Mouse (Mus musculus): ENCODE results near the gene Raly. TPM values are rescaled to one million over a fixed set of nuclear protein-coding genes. Genes with fewer than 3 reads are reported as not detected.
A peak's percentile ranks its signal among the peaks of the same experiment; 100 is the strongest.

The Raly gene
- polyA plus RNA-seq, 1 experiment from 2014 or later, result 37.1 TPM

DNA sequence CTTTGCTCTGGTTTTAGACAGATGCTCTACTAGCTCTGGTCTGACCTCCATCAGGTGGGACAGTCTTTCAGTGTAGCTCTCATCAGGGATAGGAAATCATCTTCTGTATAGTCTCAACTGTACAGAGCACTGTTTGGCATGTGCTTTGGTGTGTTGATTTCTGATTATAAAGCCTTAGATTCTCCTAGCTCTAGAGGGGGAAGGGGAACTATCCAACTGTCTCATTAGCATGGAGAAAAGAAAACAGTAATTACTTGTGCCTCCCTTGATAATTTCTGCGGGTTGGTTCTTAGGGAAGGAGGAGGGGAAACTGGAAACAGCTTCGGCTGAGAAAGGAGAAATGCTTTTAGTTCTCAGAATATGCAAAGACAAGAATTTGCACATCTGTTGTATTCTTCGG is 26.2 kb downstream of the Raly start:
- Histone ChIP-seq H3K27me3 (replicated peaks) (no peaks in the 10 kb centered on the region), H3K9ac (no peak overlapping the region), H3K4me3 (no peak overlapping the region), H3K9me3 (replicated peaks) (no peaks in the 10 kb centered on the region), H3K4me2 (no peak overlapping the region), H3K36me3 (peaks cover 14% of the 10 kb centered on the region), H3K27ac (no peak overlapping the region), H3K4me1 (peaks cover 66% of the 10 kb centered on the region)
- ATAC-seq, result no peak
- 63% methylated on average over 3 of the region's 3 CpGs for WGBS (ENCODE audit: insufficient replicate concordance)

DNA sequence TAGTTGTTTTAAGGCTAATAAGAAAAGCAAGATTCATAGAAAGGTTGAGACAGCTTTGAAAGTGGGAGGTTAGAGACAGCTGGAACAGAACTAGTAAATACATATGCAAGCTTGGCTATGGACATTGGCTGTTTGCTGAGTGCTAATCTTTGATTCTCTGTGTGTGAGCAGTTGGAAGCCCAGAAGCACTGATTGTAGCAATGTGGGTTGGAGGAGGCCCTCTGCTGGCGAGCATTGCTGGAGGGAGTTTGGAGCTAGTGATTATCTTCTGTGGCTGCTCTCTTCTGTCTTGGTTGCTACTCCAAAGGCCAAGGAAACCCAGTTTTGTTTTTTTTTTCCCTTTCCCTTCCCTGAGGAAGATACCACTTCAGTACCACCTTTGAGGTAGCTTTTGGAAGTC is 26.9 kb downstream of the Raly start:
- no peak for ATAC-seq
- Histone ChIP-seq H3K36me3 (peaks cover 21% of the 10 kb centered on the region), H3K4me2 (no peak overlapping the region), H3K9ac (no peak overlapping the region), H3K4me1 (peaks cover 64% of the 10 kb centered on the region), H3K9me3 (replicated peaks) (no peaks in the 10 kb centered on the region), H3K27me3 (replicated peaks) (no peaks in the 10 kb centered on the region), H3K27ac (no peak overlapping the region), H3K4me3 (no peak overlapping the region)
- 16% methylated on average over 1 of the region's 1 CpGs for WGBS (ENCODE audit: insufficient replicate concordance)

DNA sequence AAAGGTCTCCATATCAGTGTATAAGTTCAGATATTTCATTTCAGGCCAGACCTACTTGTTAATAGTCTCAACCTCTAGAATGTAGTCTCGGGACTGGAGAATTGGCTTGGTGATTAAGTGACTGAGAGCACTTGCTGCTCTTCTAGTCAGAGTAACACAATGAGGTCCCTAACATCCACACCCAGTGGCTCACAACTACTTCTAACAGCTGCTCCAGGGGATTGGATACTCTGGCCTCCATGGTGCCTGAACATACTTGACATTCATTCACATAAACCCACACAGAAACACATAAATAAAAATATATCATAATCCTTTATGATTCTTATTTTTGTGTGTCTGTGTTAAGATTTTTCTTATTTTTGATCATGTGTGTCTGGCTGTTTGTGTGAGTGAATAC is 27.7 kb downstream of the Raly start:
- Histone ChIP-seq H3K9me3 (replicated peaks) (no peaks in the 10 kb centered on the region), H3K4me3 (no peak overlapping the region), H3K9ac (no peak overlapping the region), H3K4me2 (no peak overlapping the region), H3K27me3 (replicated peaks) (no peaks in the 10 kb centered on the region), H3K27ac (no peak overlapping the region), H3K36me3 (peaks cover 25% of the 10 kb centered on the region), H3K4me1 (peaks cover 60% of the 10 kb centered on the region)
- ATAC-seq, result no peak
- WGBS (ENCODE audit: insufficient replicate concordance), result 61% methylated on average over 1 of the region's 1 CpGs

DNA sequence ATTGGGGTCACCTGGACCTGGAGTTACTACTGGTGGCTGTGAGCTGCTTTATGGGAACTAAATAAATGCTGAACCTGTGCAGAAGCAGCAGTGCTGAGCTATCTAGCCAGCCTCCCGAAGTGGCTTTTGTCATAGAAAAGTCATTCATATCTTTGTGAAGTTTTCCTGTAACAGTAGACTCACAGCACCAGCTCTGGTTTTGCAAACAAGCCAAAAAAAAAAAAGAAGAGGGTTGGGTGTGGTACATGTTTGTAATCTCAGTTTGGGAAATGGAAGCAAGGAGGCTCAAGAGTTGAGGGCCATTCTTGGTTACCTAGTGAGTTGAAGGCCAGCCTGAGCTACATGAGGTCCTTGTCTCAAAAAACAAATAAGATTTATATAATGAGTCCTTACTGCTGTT is 29.4 kb downstream of the Raly start:
- Histone ChIP-seq H3K4me3 (no peak overlapping the region), H3K9ac (no peak overlapping the region), H3K36me3 (peaks cover 28% of the 10 kb centered on the region), H3K27me3 (replicated peaks) (no peaks in the 10 kb centered on the region), H3K4me2 (no peak overlapping the region), H3K27ac (no peak overlapping the region), H3K4me1 (peaks cover 52% of the 10 kb centered on the region), H3K9me3 (replicated peaks) (no peaks in the 10 kb centered on the region)
- 56% methylated on average over 1 of the region's 1 CpGs for WGBS (ENCODE audit: insufficient replicate concordance)
- ATAC-seq, result no peak

DNA sequence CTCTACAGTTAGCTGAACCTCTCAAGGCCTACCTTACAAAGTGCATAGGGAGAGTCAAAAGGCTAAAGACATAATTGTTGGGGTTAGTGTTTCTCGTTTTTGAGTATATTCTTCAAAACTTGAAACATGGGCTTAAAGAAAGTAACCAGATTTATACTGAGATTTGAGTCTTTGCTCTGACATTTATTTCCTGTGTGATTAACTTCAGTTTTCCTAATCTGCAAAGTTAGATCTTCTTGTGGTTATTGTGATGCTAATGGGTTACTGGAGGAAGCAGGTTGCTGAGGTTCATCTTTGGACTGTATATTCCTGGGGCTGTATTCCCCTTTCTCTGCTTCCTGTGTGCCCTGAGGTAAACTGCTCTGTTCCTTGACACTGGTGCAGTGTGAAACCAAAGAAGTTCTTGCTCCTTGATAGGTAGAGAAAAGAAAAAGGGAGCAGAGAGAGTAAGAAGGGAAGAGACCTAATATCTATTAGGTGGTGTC is 35.2 kb downstream of the Raly start:
- Histone ChIP-seq H3K4me1 (peaks cover 31% of the 10 kb centered on the region), H3K9ac (no peak overlapping the region), H3K4me3 (no peak overlapping the region), H3K27ac (no peak overlapping the region), H3K27me3 (replicated peaks) (no peaks in the 10 kb centered on the region), H3K4me2 (no peak overlapping the region), H3K9me3 (replicated peaks) (no peaks in the 10 kb centered on the region), H3K36me3 (peaks cover 46% of the 10 kb centered on the region)
- no peak for ATAC-seq
- 82% methylated on average over 1 of the region's 1 CpGs for WGBS (ENCODE audit: insufficient replicate concordance)

DNA sequence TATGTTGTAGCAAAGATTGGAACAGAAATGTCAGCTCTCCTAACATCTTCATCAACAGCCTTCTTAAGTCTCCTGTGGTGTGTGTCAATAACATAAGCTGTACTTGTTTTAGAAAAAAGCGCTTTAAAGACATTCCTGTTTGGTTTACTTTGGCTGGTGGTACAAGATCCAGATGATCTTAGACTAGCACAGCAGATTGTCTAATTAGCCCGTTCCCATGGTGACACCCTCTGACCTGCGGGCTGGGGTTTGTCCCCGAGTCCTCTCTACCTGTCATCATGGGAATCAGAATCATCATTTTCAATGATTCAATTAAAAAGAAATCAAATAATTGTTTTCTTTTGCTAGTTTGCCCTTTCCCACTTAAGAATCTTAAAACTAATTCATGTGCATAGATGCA is 36.6 kb downstream of the Raly start:
- Histone ChIP-seq H3K4me1 (peaks cover 41% of the 10 kb centered on the region), H3K4me2 (no peak overlapping the region), H3K9me3 (replicated peaks) (no peaks in the 10 kb centered on the region), H3K36me3 (peaks cover 43% of the 10 kb centered on the region), H3K9ac (no peak overlapping the region), H3K4me3 (no peak overlapping the region), H3K27me3 (replicated peaks) (no peaks in the 10 kb centered on the region), H3K27ac (no peak overlapping the region)
- 84% methylated on average over 4 of the region's 4 CpGs for WGBS (ENCODE audit: insufficient replicate concordance)
- ATAC-seq, result no peak

DNA sequence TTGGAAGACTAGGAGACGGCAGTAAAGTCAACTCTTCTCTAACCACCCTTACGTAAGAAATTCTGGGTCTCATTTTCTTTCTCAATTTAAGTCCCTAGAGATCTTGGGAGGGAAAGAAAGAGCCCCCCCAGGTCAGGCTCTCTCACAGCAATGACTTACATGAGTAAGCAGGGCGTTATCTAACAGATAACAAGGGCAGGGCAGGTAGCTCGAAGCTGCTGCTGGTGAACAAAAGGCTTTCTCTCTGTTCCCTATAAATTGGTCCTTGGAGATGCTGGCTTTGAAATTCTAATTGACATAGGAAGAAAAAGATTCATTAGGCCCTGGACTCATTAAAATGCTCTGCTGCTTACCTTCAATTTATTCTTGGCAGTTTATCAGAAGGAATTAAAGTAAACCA is 41.6 kb downstream of the Raly start:
- no peaks in the 10 kb centered on the region for H3K9me3 ChIP-seq (replicated peaks)
- H3K9ac ChIP-seq, result no peak overlapping the region
- H3K4me1 ChIP-seq, result peaks cover 49% of the 10 kb centered on the region
- H3K4me2 ChIP-seq, result peak overlapping the region; percentile 32
- no peak overlapping the region for H3K4me3 ChIP-seq
- peaks cover 46% of the 10 kb centered on the region for H3K36me3 ChIP-seq
- 43% methylated on average over 4 of the region's 4 CpGs for WGBS (ENCODE audit: insufficient replicate concordance)
- H3K27ac ChIP-seq, result 0 out of 2 replicates have a peak overlapping the region, but pooled peaks have one; percentile 28
- no peaks in the 10 kb centered on the region for H3K27me3 ChIP-seq (replicated peaks)
- ATAC-seq, result peak; percentile 65; the same call in 1 of the 2 replicates

DNA sequence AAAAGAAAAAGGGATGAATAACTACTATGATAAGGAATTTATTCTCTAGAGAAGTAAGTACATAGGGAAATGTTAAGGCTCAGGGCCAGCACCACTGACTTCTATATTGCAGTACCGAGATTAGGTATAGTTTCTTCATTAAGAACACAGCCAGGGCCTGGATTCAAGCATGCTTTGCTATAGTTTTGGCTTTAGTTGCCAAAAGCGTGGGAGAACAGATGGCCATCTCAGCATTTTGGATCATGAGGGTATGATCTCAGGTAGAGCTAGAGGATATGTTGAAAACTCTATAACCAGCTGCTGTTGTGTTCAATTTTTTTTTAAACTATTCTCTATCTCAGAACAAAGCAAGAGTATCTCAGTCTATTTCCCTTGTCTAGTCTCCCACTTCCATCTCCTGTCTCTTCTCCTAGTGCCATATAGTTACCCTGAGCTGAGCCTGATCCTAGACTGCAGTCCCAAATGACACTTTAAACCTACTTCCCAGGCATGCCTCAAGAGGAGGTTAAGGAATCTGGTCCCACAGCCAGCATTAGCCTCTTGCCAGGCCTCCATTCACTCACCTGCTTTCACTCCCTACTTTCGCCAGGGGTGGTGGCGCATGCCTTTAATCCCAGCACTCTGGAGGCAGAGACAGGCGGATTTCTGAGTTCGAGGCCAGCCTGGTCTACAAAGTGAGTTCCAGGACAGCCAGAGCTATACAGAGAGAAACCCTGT is 43.4 kb downstream of the Raly start:
- peaks cover 42% of the 10 kb centered on the region for H3K4me1 ChIP-seq
- WGBS (ENCODE audit: insufficient replicate concordance), result 93% methylated on average over 6 of the region's 6 CpGs
- no peak overlapping the region for H3K4me3 ChIP-seq
- ATAC-seq, result no peak
- no peaks in the 10 kb centered on the region for H3K27me3 ChIP-seq (replicated peaks)
- H3K36me3 ChIP-seq, result peaks cover 45% of the 10 kb centered on the region
- H3K9ac ChIP-seq, result no peak overlapping the region
- H3K9me3 ChIP-seq (replicated peaks), result no peaks in the 10 kb centered on the region
- no peak overlapping the region for H3K27ac ChIP-seq
- H3K4me2 ChIP-seq, result no peak overlapping the region

DNA sequence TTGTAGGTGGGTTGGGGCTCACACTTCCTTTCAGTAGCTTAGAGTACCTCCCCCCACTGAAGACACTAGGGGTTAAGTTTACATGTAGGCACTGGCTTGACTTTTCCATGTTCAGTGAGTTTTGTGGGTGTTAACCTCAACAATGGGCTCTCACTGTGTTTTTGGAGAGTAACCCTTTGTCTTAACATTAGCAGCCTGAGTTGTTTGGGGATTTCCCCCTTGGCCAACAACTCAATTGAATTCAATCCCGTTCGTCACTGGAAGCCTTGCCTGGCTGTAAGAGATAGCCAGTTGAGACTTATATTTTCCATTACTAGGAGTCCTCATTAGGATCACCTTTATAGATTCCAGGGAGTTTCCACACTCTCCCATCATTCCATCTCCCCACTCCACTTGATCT is 45.6 kb downstream of the Raly start:
- H3K4me3 ChIP-seq, result no peak overlapping the region
- H3K27ac ChIP-seq, result no peak overlapping the region
- no peaks in the 10 kb centered on the region for H3K27me3 ChIP-seq (replicated peaks)
- H3K9ac ChIP-seq, result no peak overlapping the region
- peaks cover 40% of the 10 kb centered on the region for H3K36me3 ChIP-seq
- WGBS (ENCODE audit: insufficient replicate concordance), result 97% methylated on average over 2 of the region's 2 CpGs
- H3K4me1 ChIP-seq, result peaks cover 20% of the 10 kb centered on the region
- ATAC-seq, result no peak
- no peak overlapping the region for H3K4me2 ChIP-seq
- H3K9me3 ChIP-seq (replicated peaks), result no peaks in the 10 kb centered on the region

DNA sequence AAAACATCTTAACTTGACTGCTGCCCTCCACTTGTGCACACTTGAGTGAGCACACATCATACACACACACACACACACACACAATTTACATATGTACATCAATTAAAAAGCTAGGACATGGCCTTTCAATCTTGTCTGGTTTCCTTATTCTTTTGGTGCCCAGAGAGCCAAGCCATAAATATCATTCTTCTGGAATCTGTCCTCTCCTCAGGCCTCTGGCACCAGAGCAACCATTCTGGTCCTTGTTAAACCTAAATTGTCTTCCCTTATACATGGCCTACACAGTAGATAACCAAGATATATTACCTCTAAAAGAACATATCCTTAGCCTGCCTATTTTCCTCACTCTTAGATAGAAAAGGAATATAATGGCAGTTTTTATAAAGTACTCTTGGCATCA is 57.2 kb downstream of the Raly start:
- ATAC-seq, result no peak
- Histone ChIP-seq H3K27ac (no peak overlapping the region), H3K36me3 (peaks cover 54% of the 10 kb centered on the region), H3K9ac (no peak overlapping the region), H3K9me3 (replicated peaks) (no peaks in the 10 kb centered on the region), H3K27me3 (replicated peaks) (no peaks in the 10 kb centered on the region), H3K4me2 (no peak overlapping the region), H3K4me3 (no peak overlapping the region), H3K4me1 (no peaks in the 10 kb centered on the region)

DNA sequence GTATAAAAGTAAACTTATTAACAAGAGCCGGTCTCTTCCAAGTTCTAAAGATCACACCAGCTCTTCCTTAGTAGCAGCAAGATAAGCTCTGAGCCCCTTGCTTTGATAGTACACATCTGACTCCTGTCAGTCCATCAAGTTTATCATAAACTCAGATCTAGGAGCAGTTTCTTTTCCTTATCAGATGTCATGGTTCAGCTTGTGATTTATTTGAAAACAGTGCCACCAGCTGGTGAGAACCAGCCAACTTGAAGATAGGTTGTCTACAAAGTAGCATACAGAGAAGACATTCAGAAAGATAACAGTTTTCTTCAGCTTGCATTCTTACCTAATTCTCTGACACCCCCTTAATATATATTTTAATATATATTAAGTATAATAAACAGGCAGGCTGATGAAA is 64.5 kb downstream of the Raly start:
- WGBS (ENCODE audit: insufficient replicate concordance), result 89% methylated on average over 1 of the region's 1 CpGs
- Histone ChIP-seq H3K36me3 (peaks cover 54% of the 10 kb centered on the region), H3K4me2 (no peak overlapping the region), H3K4me3 (no peak overlapping the region), H3K4me1 (peaks cover 5% of the 10 kb centered on the region; the same call in 1 of the 2 replicates), H3K27ac (no peak overlapping the region), H3K27me3 (replicated peaks) (no peaks in the 10 kb centered on the region), H3K9ac (no peak overlapping the region), H3K9me3 (replicated peaks) (no peaks in the 10 kb centered on the region)
- no peak for ATAC-seq

DNA sequence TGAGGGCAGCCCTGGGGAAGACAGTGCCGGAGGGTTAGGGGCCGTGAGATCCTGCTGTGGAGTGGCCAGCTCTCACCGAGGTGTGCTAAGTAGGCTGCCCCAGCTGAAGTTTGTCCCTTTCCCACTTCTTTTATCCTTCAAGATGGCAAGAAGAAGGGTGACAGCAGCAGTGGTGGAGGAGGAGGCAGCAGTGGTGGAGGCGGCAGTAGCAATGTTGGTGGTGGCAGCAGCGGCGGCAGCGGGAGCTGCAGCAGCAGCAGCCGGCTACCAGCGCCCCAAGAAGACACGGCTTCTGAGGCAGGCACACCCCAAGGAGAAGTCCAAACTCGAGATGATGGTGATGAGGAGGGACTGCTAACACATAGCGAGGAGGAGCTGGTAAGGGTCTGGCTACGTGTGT is 72.8 kb downstream of the Raly start:
- Histone ChIP-seq H3K4me3 (no peak overlapping the region), H3K27me3 (replicated peaks) (no peaks in the 10 kb centered on the region), H3K4me1 (no peaks in the 10 kb centered on the region), H3K36me3 (peaks cover 100% of the 10 kb centered on the region), H3K9ac (no peak overlapping the region), H3K4me2 (no peak overlapping the region), H3K27ac (no peak overlapping the region), H3K9me3 (replicated peaks) (no peaks in the 10 kb centered on the region)
- 85% methylated on average over 13 of the region's 13 CpGs for WGBS (ENCODE audit: insufficient replicate concordance)
- ATAC-seq, result no peak

DNA sequence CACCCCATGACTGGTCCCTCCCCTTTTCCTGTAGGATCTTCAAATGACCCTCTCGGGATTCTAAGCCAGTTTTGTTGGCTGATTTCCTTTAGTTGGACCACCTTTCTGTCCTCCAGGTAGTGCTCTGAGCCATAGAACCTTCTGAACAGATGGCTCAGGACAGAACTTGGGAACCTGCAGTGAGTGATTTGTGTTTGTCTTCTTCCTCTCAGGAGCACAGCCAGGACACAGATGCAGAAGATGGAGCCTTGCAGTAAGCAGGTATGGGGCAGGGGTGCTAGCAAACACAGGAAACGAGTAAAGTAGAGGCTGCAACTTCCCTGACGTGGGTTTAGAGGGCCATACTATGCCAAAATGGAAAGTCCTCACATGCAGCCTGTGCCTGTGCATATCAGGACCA is 74.8 kb downstream of the Raly start:
- Histone ChIP-seq H3K4me1 (no peaks in the 10 kb centered on the region), H3K4me3 (no peak overlapping the region), H3K9ac (no peak overlapping the region), H3K27me3 (replicated peaks) (no peaks in the 10 kb centered on the region), H3K4me2 (no peak overlapping the region), H3K9me3 (replicated peaks) (no peaks in the 10 kb centered on the region), H3K36me3 (peaks cover 100% of the 10 kb centered on the region), H3K27ac (no peak overlapping the region)
- WGBS (ENCODE audit: insufficient replicate concordance), result 70% methylated on average over 3 of the region's 3 CpGs
- no peak for ATAC-seq
